Mouse (Mus musculus) frontal cortex, postnatal 14 days (tissue): Measurements from ENCODE around the gene Pkig.
"Not testable (repeated sequence)": the region's sequence is repeated elsewhere in the genome, so short reads cannot be mapped to it uniquely, and the experiment has no call there.

Source experiments
- DNase-seq, 2 experiments: peaks; one replicate each; pipeline ENCODE4 v3.0.0; 2022; ENCODE audit warnings: low spot score in 2 of 2

Gene Pkig

DNA sequence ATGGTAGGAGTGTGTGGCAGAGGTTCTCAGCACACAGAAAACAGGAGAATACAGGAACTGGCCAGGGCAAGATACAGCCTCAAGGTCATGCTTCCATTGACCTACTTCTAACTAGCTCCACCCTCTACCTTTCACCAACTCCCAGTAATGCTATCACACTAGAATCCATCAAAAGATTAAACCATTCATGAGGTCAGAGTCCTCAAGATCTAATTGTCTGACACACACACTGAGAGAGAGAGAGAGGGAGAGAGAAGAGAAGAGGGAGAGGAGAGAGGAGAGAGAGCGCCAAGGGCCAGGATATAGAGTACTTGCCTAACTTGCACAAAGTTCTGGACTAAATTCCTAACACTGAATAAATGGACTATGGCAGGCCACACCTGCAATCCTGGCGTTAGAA, 24.2 kb downstream of the Pkig start:
- DNase-seq: no peak

- DNase-seq: no peak
Measured at GRCm38 (mm10) chr2:163685287-163685686, 27.1 kb downstream of the Pkig start.

- DNase-seq: no peak
Measured at GRCm38 (mm10) chr2:163685761-163686200, 27.6 kb downstream of the Pkig start.

DNA sequence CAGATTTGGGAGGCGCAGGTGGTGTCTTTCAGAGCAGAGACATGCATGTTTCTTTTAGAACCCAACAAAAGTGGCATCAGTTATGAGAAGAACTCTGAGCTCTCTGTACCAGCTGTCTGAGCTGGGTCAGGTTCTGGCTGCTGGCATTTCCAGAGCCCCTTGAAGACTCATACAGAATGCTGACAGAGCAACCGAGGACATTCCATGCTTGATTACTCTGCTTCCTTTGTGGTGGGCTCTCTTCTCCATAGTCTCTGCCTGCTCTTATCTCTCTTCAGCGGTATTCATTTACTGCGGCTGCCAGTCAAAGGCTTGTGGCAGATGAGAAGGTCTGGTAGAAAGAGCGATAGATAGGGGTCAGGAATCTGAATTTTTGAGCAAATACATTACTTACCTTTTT, 28.0 kb downstream of the Pkig start:
- no peak for DNase-seq

DNA sequence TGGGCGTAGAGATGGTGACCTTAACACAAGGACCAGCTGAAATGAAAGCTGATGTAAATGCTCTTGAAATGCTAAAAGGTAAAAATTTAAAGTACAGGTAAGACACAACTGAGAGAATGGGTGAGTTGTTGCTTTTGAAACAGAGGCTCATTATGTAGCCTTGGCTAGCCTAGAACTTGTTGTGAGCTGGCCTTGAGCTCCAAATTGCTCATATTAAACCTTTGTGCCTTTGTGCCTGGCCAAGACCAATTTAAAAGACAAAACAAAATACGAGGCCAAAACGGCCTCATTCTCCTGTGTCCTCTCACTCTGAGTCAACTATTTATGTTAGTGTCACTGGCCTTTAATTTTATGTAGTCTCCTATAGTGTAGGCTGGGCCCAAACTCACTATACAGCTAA, 28.7 kb downstream of the Pkig start:
- no peak for DNase-seq

- DNase-seq: not testable (repeated sequence)
Measured at GRCm38 (mm10) chr2:163688377-163688776, 30.2 kb downstream of the Pkig start.

- DNase-seq: no peak
Measured at GRCm38 (mm10) chr2:163689771-163690170, 31.6 kb downstream of the Pkig start.

DNA sequence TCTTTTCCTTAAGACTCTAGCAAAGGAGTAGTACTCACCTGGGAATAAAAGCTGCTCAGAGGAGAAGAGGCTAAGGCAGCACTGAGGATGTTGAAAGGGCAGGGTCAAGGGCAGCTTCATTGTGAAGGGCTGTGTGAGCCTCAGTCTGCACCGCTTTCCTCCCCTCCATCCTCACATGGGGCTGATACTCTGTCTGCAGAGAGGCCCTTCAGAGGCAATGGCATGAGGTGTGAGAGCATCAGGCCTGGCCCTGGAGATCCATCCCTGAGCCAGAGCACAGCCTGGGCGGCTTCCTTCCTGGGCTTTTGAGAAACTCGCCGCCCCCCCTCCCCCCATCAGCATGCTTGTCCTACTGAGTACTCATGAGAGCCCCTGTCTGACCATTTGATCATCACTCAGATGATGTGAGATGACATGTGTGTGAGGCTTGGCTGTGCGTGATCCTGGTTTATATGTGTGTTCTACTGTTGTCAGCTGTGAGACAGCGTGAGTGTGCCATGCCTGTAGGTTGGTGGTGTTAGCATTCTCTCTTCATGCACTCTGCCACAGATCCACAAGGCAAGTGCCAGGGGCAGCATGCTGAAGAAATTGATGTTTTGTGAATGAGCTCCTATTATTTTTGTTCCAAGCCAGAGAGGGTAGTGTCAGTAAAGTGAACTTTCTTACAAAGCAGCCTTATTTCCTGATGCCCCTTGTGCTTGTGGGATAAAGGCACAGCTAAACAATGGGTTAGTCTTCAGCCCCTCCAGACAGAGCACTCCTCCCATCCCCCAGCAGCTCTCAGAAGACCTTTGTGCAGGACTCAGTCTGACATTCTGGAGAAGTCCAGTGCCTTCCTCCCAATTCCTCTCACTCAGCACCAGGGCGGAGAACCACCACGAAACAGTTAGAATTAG, 32.5 kb downstream of the Pkig start:
- no peak for DNase-seq

GRCm38 (mm10) chr2:163691846-163692605, 33.8 kb downstream of the Pkig start:
- DNase-seq: no peak

DNA sequence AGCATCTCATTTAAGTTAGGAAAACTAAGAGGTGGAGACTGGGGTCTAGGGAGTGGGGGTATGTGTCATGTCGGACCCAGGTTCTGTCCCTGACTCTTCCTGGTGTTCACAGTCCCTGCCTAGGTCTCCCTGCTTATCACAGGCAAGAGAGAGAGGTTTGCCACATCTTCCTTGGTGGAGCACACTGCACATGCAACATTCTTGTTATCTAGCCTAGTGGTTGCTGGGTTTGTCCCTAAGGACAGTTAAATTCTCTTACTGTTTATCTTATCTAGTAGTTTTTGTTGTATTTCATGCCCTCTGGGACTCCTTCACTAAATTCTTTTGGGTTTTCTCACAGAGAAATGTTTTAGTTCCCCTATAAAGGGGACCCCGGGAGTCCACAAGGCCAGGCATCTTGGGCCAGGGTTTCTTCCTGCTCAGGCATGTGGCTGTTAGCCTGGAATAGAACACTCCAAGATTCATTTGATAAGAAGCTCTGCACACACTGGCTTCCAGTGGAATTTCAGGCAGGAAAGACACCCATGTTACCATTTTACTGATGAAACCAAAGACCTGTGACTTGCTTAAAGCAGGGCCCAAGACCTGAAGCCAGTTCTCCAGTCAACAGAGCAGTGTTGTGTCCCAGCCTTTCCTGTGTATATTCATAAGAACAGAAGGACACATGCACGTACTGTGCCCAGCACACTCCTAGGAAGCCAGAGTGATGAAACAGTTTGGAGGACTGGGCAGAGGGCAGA, 34.9 kb downstream of the Pkig start:
- no peak for DNase-seq

GRCm38 (mm10) chr2:163693716-163694314, 35.6 kb downstream of the Pkig start:
- DNase-seq: no peak

DNA sequence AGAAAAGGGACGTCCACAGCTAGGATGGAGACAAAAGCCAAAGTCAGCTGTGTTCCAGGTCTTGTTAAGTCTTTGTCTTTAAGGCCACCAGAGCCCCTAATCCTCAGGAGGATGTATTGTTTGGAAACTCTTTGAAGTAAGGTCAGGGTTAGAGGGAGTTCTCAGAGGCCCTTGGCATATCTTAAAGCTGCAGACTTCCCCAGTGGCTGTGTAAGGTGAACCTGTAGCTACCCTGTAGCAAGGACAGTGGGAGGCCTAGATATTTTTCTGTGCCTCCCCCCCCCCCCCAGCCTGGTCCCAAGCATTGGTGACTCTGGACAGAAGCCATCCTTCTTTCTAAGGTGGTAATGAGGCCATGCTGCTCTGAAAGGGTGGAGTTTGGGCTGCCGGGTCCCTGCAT, 38.6 kb downstream of the Pkig start:
- no peak for DNase-seq

DNA sequence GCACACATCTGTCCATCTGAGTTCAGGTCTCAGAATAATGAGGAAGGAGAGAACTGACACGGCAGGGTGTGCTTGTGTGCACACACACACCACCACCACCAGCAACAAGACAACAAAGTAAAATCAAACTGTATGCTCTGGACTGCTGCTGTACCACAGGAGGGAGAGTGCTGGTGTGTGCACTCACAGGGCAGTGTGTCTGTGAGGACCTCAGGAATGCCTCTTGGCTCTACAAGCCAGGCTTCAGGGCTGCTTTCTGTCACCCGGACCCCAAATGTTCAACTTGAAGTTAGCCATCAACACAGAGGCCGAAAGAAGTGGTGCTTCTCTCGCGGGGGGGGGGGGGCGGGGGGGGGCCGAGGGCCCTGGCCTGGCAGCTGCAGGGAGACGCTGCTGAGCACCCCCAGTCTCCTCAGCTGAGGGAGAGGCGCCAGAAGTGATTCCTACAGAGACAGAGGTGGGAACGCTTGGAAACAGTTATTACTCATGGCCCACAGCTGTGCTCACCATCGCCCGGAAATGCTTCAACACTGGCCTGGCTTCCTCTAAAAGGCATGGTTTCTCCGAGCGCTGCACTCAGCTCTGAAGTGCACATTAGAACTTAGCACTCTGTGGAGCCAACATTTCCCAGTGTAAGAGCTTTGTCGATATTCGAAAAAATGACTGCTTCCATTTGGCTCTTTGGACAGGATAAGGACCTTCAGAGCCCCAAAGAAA, 39.7 kb downstream of the Pkig start:
- no peak for DNase-seq

- DNase-seq: no peak
Measured at GRCm38 (mm10) chr2:163699078-163699780, 41.0 kb downstream of the Pkig start.

DNA sequence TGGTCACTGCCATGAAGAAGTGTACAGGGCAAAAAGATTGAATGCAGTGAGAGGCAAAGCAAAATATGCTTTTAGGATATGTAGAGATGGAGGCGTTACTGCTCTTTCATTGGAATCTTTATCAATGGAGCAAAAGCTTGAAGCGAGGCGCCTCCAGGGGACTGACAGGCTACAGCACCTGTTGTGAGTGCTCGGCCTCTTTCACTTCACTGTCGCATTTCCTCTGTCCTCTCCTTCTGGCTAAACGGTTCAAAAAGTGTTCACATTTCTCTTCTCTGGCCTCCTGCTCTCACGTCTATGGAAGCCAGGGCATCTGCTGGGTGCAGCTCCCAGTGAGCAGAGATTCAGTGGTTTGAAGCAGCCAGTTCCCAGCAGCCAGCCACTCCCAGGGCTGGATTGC, 44.2 kb downstream of the Pkig start:
- DNase-seq: no peak

GRCm38 (mm10) chr2:163702921-163703320, 44.7 kb downstream of the Pkig start:
- no peak for DNase-seq

DNA sequence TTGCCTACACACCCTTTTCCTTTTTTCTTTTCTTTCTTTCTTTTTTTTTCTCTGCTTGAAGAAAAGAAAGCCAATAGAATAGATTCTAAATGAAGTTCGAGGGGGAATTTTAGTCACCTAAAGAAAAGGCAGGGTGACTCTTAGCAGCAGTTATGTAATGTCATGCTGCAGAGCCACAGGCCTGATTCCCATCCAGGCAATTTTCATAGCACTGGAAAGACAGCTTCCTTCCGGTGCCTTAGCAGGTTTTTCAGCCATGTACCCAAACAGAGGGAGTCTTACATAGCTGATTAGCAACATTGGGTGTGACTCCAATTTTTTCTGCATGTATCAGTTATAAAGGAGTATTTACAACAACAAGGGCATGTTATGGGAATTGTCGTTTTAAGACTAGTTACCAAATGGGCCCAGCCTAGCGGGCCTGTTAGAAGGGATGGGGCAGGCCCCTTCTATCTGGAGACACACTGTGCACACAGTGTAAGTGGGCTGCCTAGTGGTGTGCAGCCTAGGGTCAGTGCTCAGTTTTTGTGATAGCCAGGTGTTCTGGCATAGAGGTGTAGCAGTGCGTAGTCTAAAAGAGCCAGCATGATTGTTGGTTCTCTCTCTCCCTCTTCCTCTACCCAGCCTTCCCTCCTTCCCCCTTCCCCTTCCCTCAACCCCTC, 45.5 kb downstream of the Pkig start:
- no peak for DNase-seq

- DNase-seq: no peak
Measured at GRCm38 (mm10) chr2:163708321-163708720, 50.1 kb downstream of the Pkig start.

DNA sequence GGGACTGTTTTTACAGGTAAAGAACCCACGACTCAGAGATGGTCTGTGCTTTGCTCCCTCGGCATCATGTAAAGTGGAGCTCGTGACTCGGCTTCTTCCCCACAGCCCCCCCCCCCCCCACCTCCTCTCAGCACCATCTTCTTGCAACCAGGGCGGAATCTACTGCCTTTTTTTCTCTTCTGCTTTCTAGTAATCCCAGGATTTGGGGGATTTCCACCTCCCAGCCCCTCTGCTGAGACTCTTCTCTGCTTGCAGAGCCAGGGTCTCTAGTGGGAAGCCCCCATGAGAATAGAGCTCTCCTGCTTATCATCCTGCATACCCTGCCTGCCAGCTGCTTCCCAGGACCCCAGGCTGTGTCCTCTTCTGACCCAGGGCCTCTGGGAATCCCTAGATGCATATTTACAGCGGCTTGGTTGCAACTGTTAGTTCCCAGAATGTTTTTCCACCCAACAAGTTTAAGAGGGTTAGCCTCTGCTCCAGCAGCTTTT, 50.6 kb downstream of the Pkig start:
- no peak for DNase-seq

- no peak for DNase-seq
Measured at GRCm38 (mm10) chr2:163710000-163710399, 51.8 kb downstream of the Pkig start.
